Mouse (Mus musculus): ENCODE results near the gene Cuedc1. TPM values are rescaled to one million over a fixed set of nuclear protein-coding genes. Genes with fewer than 3 reads are reported as not detected.
A peak's percentile ranks its signal among the peaks of the same experiment; 100 is the strongest.

Cuedc1 gene
- polyA plus RNA-seq, 1 experiment from 2014 or later, result 16.8 TPM

DNA sequence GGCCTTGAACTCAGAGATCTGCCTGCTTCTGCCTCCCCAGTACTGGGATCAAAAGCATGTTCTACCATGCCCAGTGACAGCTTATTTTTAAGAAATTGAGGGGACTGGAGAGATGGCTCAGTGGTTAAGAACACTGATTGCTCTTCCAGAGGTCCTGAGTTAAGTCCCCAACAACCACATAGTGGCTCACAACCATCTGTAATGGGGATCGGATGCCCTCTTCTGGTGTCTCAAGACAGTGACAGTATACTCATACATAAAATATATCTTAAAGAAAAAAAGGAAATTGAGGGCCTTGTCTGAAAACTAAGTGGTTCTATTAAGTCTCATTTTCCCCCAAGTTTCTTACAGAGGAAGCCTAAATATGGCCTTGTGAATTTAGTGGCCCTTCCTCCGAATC is 40.1 kb upstream of the Cuedc1 start:
- Histone ChIP-seq H3K4me2 (no peak overlapping the region), H3K9me3 (ENCODE audit: low read depth, low read length) (no peaks in the 10 kb centered on the region), H3K9ac (no peak overlapping the region), H3K27ac (ENCODE audit: low read depth) (no peak overlapping the region), H3K27me3 (ENCODE audit: insufficient read depth, low read length) (no peaks in the 10 kb centered on the region), H3K36me3 (ENCODE audit: insufficient read depth) (peaks cover 22% of the 10 kb centered on the region; the same call in 1 of the 2 replicates), H3K4me1 (ENCODE audit: insufficient read depth) (no peaks in the 10 kb centered on the region), H3K4me3 (ENCODE audit: low read depth, low read length) (no peak overlapping the region)
- ATAC-seq (ENCODE audit: insufficient read depth), result no peak
- TF ChIP-seq CTCF (IDR thresholded peaks at IDR 0.05; ENCODE audit: low read depth), result 0 out of 2 replicates have a peak, but pooled peaks have one; percentile 19
- no peak for DNase-seq
- WGBS, result 71% methylated on average over 2 of the region's 2 CpGs

DNA sequence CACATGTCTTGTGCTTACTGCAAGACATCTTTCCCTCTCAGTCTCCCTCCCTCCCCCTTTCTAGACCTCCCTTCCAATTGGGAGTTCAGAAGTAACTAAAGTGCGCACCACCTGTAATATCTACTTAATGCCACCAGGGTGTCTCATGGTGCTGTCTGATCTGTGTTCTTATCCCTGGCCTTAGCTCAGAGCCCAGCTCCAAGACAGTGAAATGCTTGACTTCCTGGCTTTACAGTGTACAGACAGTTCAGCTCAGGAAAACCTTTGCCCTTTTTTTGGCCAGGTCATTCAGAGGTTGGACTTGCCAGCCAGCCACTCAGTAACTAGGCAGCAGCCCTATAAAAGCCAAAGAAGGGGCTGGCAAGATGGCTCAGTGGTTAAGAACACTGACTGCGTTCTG is 38.7 kb upstream of the Cuedc1 start:
- Histone ChIP-seq H3K27ac (ENCODE audit: low read depth) (no peak overlapping the region), H3K36me3 (ENCODE audit: insufficient read depth) (peaks cover 14% of the 10 kb centered on the region; the same call in 1 of the 2 replicates), H3K27me3 (ENCODE audit: insufficient read depth, low read length) (no peaks in the 10 kb centered on the region), H3K4me2 (no peak overlapping the region), H3K9me3 (ENCODE audit: low read depth, low read length) (no peaks in the 10 kb centered on the region), H3K9ac (no peak overlapping the region), H3K4me1 (ENCODE audit: insufficient read depth) (no peaks in the 10 kb centered on the region), H3K4me3 (ENCODE audit: low read depth, low read length) (no peak overlapping the region)
- DNase-seq (peak; percentile 88), ATAC-seq (ENCODE audit: insufficient read depth) (peak; percentile 83)
- TF ChIP-seq CTCF (IDR thresholded peaks at IDR 0.05; ENCODE audit: low read depth), result peak; percentile 91
- WGBS, result 44% methylated on average over 2 of the region's 2 CpGs

DNA sequence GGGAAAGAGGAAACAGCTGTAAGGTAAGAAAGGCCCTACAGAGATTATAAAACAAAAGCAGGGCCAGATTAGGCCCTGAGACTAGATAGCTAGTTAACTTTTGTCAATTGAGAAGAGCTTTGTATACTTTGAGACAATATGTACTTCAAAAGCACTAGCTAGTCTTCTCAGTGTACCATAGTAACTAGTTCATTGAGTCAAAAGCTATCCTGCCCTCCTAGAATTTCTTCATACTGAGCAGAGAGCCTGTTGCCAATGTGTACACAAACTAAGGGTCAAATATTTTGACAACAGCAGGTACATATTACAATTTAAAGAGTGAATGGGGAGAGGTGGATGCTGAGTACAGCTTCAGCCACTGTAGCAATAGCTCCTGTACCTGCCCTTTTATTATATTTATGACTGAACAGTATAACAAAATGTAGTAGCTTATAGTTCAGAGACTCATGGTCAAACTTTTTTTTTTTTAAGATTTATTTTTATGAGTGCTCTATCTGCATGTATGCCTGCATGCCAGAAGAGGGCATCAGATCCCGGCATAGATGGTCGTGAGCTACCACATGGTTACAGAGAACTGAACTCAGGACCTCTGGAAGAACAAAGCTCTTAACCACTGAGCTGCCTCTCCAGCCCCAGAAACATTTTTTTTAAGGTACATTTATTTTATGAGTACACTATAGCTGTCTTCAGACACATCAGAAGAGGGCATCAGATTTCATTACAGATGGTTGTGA is 35.8 kb upstream of the Cuedc1 start:
- no peak for DNase-seq
- ATAC-seq (ENCODE audit: insufficient read depth), result no peak
- no peaks in the 10 kb centered on the region for H3K4me1 ChIP-seq (ENCODE audit: insufficient read depth)
- H3K9me3 ChIP-seq (ENCODE audit: low read depth, low read length), result no peaks in the 10 kb centered on the region
- H3K4me2 ChIP-seq, result no peak overlapping the region
- no peak overlapping the region for H3K9ac ChIP-seq
- WGBS, result 65% methylated on average over 2 of the region's 2 CpGs
- no peak overlapping the region for H3K27ac ChIP-seq (ENCODE audit: low read depth)
- no peaks in the 10 kb centered on the region for H3K27me3 ChIP-seq (ENCODE audit: insufficient read depth, low read length)
- peak; percentile 30; the same call in 1 of the 2 replicates for TF ChIP-seq CTCF (IDR thresholded peaks at IDR 0.05; ENCODE audit: low read depth)
- no peaks in the 10 kb centered on the region for H3K36me3 ChIP-seq (ENCODE audit: insufficient read depth)
- H3K4me3 ChIP-seq (ENCODE audit: low read depth, low read length), result no peak overlapping the region

DNA sequence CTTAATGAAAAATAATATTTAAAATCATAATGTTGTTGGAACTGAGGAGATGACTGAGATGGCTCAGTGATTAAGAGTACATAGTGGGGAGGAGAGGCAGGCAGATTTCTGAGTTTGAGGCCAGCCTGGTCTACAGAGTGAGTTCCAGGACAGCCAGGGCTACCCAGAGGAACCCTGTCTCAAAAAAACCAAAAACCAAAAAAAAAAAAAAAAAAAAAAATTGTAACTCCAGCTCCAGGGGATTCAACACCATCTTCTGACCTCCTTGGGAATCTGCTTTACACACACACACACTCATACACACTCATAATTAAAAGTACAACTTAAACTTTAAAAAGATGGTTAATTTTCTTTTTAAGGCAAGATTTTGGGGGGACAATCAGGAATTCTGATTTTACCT is 32.1 kb upstream of the Cuedc1 start:
- no peak overlapping the region for H3K27ac ChIP-seq (ENCODE audit: low read depth)
- H3K9me3 ChIP-seq (ENCODE audit: low read depth, low read length), result no peaks in the 10 kb centered on the region
- no peak overlapping the region for H3K4me2 ChIP-seq
- H3K27me3 ChIP-seq (ENCODE audit: insufficient read depth, low read length), result no peaks in the 10 kb centered on the region
- no peaks in the 10 kb centered on the region for H3K36me3 ChIP-seq (ENCODE audit: insufficient read depth)
- no peak for TF ChIP-seq CTCF (IDR thresholded peaks at IDR 0.05; ENCODE audit: low read depth)
- ATAC-seq (ENCODE audit: insufficient read depth) (no peak), DNase-seq (no peak)
- no peak overlapping the region for H3K4me3 ChIP-seq (ENCODE audit: low read depth, low read length)
- H3K9ac ChIP-seq, result no peak overlapping the region
- peaks cover 10% of the 10 kb centered on the region for H3K4me1 ChIP-seq (ENCODE audit: insufficient read depth)

GRCm38 (mm10) chr11:88067191-88067585 is 30.7 kb upstream of the Cuedc1 start:
- H3K9me3 ChIP-seq (ENCODE audit: low read depth, low read length), result no peaks in the 10 kb centered on the region
- H3K9ac ChIP-seq, result peak overlapping the region; percentile 95
- DNase-seq (peak; percentile 64), ATAC-seq (ENCODE audit: insufficient read depth) (no peak)
- H3K27ac ChIP-seq (ENCODE audit: low read depth), result peak overlapping the region; percentile 96
- no peak for TF ChIP-seq CTCF (IDR thresholded peaks at IDR 0.05; ENCODE audit: low read depth)
- H3K4me3 ChIP-seq (ENCODE audit: low read depth, low read length), result peak overlapping the region; percentile 99
- 2% methylated on average over 8 of the region's 8 CpGs for WGBS
- peaks cover 18% of the 10 kb centered on the region for H3K4me1 ChIP-seq (ENCODE audit: insufficient read depth)
- H3K4me2 ChIP-seq, result peak overlapping the region; percentile 77
- H3K27me3 ChIP-seq (ENCODE audit: insufficient read depth, low read length), result no peaks in the 10 kb centered on the region
- H3K36me3 ChIP-seq (ENCODE audit: insufficient read depth), result no peaks in the 10 kb centered on the region

DNA sequence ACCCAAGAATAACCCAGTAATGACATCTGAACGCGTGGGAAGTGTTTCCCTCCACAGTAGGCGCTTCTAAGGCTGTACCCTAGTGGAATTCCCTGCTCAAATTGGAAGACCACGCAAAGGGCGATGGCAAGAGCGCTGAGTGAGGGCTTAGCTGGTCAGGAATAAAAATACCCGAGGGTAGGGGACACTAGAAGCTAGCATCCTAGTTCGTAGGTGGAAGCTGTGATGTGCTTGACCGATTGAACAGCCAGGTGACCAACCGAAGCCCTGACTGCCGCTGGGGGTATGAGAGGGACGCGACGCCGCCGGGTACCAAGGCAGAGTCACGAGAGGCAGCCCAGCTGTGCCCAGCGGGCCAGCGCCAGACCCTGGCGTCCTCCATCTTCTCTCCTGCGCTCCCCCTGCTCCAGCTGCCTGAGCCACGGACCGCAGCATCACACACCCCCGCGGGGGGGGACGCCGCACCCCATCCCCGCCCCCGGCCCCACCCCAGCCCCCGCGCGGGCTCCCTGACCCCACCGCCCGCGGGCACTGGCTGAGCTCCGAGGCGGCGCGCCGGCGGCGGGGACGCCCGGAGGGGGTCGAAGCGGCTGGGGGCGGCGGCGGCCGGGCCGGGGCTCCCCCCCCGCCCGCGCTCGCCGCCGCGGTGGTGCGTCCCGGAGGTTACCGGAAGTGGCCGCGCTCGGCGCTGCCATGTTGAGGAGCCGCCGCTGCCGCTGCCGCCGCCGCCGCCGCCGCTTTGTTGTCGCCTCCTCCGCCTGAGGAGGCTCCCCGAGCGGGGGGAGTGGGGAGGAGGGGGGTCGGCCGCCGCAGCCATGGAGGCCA is 30.1 kb upstream of the Cuedc1 start, which contains the start of gene Vezf1:
Gene Vezf1, plus strand, starts transcription at position 694 of the 825 bp plus-strand sequence.
- H3K27ac ChIP-seq (ENCODE audit: low read depth), result peak within 1 kb of the TSS; percentile 96
- peak within 1 kb of the TSS; percentile 99 for H3K4me3 ChIP-seq (ENCODE audit: low read depth, low read length)
- H3K27me3 ChIP-seq (ENCODE audit: insufficient read depth, low read length), result no peaks in the 10 kb centered on the region
- TF ChIP-seq CTCF (IDR thresholded peaks at IDR 0.05; ENCODE audit: low read depth), result no peak
- ATAC-seq (ENCODE audit: insufficient read depth) (peak; percentile 91), DNase-seq (peak; percentile 90)
- H3K9ac ChIP-seq, result peak within 1 kb of the TSS; percentile 95
- no peaks in the 10 kb centered on the region for H3K9me3 ChIP-seq (ENCODE audit: low read depth, low read length)
- peaks cover 19% of the 10 kb centered on the region for H3K4me1 ChIP-seq (ENCODE audit: insufficient read depth)
- under 1% methylated on average over 43 of the region's 81 CpGs for WGBS
- H3K36me3 ChIP-seq (ENCODE audit: insufficient read depth), result no peaks in the 10 kb centered on the region
- H3K4me2 ChIP-seq, result peak within 1 kb of the TSS; percentile 77

Data from lung, embryonic 14.5 days (tissue).